Mouse (Mus musculus): ENCODE results near the gene Olfr285.

Gene Olfr285

DNA sequence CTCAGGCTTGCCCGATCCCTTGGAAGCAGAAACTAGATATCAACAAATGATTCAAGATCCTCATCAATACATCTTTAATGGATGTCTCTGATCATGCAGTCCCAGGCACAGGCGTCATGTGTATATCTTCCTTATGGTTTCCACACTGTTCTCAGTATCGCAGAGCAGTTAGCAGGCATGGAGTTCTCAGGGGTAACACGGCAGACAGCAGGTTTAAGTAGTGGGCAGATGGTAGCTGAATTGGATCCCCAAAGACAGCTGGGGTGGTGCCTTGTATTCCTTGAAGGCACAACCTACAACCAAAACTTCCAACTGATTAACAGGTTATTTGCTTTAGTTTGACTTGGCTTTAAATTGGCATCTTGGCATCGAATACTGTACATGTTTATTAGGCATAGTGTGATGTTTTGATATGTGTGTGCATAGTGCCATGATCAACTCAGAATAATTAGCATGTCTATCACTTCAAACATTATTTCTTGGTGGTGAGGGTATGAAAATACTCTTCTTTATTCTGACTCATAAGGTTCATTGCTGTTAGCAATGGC is at the start of gene Olfr285:
TSS of gene Olfr285 (minus strand) at position 177 of the 548 bp plus-strand sequence.
- DNase-seq, result no peak

DNA sequence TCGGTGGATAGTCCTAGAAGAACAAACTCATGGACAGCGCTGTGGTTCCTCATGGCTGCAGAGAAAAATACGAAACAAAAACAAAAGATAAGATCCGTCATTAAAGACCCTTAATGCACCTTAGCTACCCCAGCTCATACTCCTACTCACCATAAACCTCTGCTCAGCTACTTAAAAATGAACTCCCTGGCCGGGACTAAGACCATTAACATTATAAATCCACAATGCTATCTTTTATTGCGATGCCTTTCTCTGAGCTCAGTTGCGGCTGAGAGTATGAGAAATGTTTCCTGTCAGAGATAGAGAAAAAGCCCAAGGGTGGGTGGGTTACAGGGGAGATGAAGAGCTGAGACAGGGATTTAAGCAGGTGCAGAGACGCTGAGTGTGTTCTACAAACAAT is 23.7 kb upstream of the Olfr285 start, which contains the start of gene Olfr284:
TSS of gene Olfr284 (minus strand) at position 101 of the 400 bp plus-strand sequence.
- DNase-seq, result no peak

DNA sequence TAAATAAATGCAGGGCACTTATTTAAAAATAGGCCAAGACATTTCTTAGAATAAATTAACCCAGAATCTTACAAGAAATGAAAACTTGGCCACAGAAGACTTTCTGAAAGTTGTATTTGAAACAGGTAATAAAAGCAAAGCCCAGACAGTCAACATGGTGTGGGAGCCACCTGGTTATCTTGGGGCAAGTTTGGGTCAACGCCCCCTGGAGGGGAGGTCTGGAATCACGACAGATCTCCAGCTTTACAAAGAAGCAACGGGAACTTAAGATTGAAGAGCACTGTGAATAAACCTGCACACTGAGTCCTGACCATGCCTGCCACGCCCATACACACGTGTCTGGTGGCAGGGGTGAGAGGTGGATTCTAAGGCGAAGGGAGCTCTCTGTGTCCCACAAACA is 1.4 kb downstream of the Olfr285 start:
- DNase-seq, result peak; percentile 5

DNA sequence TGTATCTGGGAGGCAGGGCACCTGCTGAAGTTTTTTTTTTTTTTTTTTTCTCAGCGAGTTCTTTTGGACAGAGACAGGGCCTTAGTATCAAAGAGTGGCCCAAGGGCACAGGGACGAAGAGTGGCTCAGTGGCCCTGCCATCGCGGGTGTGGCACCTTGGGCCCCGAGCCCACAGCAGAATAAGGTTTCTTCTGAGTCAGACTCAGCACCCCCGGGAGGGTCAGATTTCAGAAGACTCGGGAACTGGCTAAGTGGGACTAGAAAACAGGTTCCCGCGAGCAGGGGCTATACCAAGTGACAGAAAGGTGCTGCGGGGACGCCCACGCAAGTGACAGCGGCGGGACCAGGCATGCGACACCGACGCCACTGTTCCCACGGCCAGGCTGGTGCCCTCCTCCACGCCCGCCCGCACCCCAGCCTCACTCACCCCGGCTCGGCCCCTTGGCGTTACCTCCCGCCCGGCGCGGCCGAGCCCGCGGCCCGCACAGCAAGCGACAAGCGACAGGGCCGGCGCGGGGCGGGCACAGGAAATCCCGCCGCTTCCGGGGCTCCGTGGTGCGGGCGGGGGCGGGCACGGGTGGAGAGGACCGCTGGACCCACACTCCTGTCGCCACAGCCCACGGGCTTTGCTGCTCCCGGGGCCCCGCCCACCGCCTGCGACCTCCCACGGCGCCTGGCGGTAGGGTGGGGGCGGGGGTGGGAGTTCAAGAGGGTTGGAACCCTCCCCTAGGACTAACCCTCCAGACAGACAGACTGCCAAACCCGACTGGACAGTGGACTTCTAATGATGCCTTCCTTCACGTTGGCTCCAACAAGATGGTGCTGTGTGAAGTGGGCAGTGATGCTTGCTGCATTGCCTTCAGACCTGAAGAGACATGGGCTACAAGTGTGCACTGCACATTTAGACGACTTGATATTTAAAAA is 21.3 kb downstream of the Olfr285 start, which contains the start of gene Zfp641:
TSS of gene Zfp641 (minus strand) at position 534 of the 924 bp plus-strand sequence.
- DNase-seq, result peak; percentile 55

DNA sequence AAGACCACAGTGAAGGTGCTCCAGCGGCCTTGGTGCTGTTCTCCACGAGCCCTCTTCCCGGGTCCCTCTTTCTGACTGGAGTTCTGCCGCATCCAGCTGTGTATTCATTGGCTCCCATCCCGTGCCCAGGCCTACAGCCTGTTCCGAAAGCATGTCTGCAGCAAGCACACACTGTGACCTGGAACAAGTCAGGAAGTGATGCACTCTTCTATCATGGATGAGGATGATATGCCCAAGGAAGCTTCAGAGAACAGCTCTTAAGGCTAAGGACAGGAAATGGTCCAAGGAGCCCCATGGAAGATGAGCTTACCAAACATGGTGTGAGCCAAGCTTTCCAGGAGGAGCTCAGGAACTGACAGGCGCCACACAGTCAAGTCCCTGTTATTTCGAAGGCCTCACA is 23.5 kb downstream of the Olfr285 start:
- peak; percentile 64 for DNase-seq

DNA sequence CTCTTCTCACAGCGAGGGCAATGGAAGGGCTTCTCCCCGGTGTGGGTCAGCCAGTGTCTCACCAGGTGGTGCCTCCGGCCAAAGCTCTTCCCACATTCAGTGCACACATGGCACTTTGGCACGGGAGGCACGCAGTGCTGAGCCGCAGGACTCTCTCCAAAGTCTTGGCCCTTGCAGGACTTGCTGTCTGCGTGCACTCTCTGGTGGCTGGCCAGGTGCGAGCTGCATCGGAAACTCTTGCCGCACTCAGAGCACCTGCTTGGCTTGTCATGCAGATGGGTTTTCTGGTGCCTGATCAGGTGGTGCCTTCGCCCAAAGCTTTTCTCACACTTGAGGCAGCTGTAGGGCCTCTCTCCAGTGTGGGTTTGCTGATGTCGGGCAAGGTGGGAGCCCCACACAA is 28.6 kb downstream of the Olfr285 start:
- DNase-seq, result no peak

DNA sequence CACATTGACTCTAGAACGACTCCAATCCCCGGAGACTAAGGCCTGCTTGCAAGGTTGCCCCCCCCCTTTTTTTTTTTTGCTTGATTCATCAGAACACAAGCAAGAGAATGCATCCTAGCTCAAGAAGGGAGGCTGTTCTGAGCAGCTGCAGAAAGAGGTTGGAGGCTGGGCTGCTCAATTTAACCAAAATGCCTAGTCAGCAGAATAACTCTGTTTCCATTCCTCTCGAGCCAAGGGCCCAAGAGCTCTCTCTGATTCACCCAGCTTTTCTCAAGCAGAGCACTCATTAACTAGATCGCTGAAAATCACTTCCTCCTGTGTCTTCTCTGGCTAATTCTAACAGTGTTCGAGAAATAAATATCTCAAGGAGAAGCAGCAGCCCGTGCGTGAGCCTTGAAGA is 30.7 kb downstream of the Olfr285 start:
- DNase-seq, result no peak

Measured in lung, postnatal 36 days (tissue).